Mouse (Mus musculus): Measurements from ENCODE around the gene Prkn. TPM values are rescaled to one million over a fixed set of nuclear protein-coding genes. Genes with fewer than 3 reads are reported as not detected.

Prkn gene
- polyA plus RNA-seq, 1 experiment, result 16.7 TPM

DNA sequence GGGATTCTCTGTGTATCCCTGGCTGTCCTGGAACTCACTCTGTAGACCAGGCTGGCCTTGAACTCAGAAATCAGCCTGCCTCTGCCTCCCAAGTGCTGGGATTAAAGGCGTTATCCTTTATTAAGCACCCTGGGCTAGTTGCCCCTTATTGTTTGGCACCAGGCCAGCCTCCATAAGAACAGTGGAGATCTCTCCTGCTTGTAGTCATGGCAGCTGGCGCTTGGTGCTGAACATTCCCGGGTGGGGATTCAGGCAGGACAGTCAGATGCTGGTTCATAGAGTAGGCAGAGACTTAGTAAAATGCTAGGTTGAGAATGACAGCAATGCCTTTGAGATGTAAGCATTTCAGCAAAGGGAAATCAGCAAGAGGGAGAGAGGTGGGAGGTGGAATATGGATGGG lies 786.1 kb downstream of the Prkn start:
- Histone ChIP-seq H3K4me1 (ENCODE audit: control insufficient read depth, insufficient read depth, low read length) (no peaks in the 10 kb centered on the region), H3K27ac (ENCODE audit: insufficient read depth, low read length) (no peak overlapping the region), H3K27me3 (ENCODE audit: control insufficient read depth, insufficient read depth, low read length) (no peaks in the 10 kb centered on the region), H3K4me3 (replicated peaks; ENCODE audit: insufficient read depth, low read depth, low read length) (no peak overlapping the region)
- WGBS, result 71% methylated on average over 3 of the region's 3 CpGs
- TF ChIP-seq CTCF (IDR thresholded peaks at IDR 0.05; ENCODE audit: borderline replicate concordance, insufficient read depth, low read depth, low read length), result no peak
- TF ChIP-seq POLR2A (IDR thresholded peaks at IDR 0.05; ENCODE audit: borderline replicate concordance, insufficient read depth, low read length), result no peak
- DNase-seq, result no peak

DNA sequence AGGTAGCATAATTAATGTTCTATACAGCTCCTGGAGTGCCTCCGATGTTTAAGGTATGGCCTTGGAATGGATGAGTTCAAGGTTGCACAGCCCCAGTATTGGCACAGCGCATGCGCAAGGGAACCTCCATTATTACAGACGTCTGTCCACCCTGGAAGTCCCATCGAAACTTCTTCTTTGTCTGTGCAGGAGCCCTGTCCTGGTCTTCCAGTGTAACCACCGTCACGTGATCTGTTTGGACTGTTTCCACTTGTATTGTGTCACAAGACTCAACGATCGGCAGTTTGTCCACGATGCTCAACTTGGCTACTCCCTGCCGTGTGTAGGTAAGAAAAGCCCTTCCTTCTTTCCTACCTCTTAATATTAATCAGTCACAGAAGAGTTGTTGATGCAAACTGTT lies 794.9 kb downstream of the Prkn start:
- no peaks in the 10 kb centered on the region for H3K4me1 ChIP-seq (ENCODE audit: control insufficient read depth, insufficient read depth, low read length)
- H3K27ac ChIP-seq (ENCODE audit: insufficient read depth, low read length), result no peak overlapping the region
- no peak for DNase-seq
- no peaks in the 10 kb centered on the region for H3K27me3 ChIP-seq (ENCODE audit: control insufficient read depth, insufficient read depth, low read length)
- H3K4me3 ChIP-seq (replicated peaks; ENCODE audit: insufficient read depth, low read depth, low read length), result no peak overlapping the region
- 91% methylated on average over 11 of the region's 11 CpGs for WGBS
- no peak for TF ChIP-seq POLR2A (IDR thresholded peaks at IDR 0.05; ENCODE audit: borderline replicate concordance, insufficient read depth, low read length)
- TF ChIP-seq CTCF (IDR thresholded peaks at IDR 0.05; ENCODE audit: borderline replicate concordance, insufficient read depth, low read depth, low read length), result no peak

DNA sequence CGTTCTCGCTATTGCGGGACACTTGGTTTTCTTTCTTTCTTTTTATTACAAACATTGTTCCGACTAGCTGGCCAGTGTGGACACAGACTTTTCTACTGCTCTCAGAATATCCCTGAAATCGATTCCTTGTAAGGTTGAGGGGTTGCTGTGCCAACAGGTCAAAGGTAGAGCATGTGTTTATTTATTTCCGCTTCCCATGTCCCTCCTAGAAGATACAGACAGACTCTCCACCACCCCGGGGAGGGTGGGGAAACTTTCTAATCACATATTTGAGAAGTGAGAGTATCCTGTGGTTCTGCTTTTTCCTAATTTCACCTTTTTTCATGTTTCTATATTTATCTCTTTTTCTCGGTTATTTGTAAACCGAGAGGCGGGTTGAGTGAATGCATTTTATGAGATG lies 797.5 kb downstream of the Prkn start:
- no peak overlapping the region for H3K4me3 ChIP-seq (replicated peaks; ENCODE audit: insufficient read depth, low read depth, low read length)

DNA sequence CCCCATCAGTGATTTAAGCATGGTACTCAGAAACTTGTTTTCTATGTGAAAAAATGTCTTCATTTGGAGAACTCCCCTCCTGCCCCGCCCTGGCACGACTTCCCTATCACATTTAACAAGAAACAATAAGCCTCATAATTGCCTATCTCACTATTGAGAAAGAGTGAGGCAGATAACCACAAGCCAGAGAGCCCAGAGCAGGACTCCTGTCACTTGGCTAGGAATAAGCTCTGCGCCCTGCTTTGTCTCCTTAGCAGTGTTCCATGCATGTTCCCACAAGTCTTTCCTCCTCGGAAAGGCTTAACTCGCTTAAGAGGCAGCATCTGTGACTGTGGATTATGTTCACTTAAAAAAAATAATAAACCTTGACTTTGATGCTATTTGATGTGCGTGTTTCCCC lies 798.3 kb downstream of the Prkn start:
- 0 out of 2 replicates have a peak, but pooled peaks cover 3% of the 10 kb centered on the region for H3K4me1 ChIP-seq (ENCODE audit: control insufficient read depth, insufficient read depth, low read length)
- no peak overlapping the region for H3K27ac ChIP-seq (ENCODE audit: insufficient read depth, low read length)
- TF ChIP-seq CTCF (IDR thresholded peaks at IDR 0.05; ENCODE audit: borderline replicate concordance, insufficient read depth, low read depth, low read length), result no peak
- no peak for TF ChIP-seq POLR2A (IDR thresholded peaks at IDR 0.05; ENCODE audit: borderline replicate concordance, insufficient read depth, low read length)
- H3K4me3 ChIP-seq (replicated peaks; ENCODE audit: insufficient read depth, low read depth, low read length), result no peak overlapping the region
- 84% methylated on average over 6 of the region's 6 CpGs for WGBS
- no peak for DNase-seq
- no peaks in the 10 kb centered on the region for H3K27me3 ChIP-seq (ENCODE audit: control insufficient read depth, insufficient read depth, low read length)

More for the DNA sequence above, 797.5 kb downstream of the Prkn start:
- H3K27ac ChIP-seq (ENCODE audit: insufficient read depth, low read length), result no peak overlapping the region
- 87% methylated on average over 10 of the region's 10 CpGs for WGBS
- 0 out of 2 replicates have a peak, but pooled peaks cover 3% of the 10 kb centered on the region for H3K4me1 ChIP-seq (ENCODE audit: control insufficient read depth, insufficient read depth, low read length)
- TF ChIP-seq CTCF (IDR thresholded peaks at IDR 0.05; ENCODE audit: borderline replicate concordance, insufficient read depth, low read depth, low read length) (no peak), POLR2A (IDR thresholded peaks at IDR 0.05; ENCODE audit: borderline replicate concordance, insufficient read depth, low read length) (no peak)
- no peak for DNase-seq
- H3K27me3 ChIP-seq (ENCODE audit: control insufficient read depth, insufficient read depth, low read length), result no peaks in the 10 kb centered on the region

DNA sequence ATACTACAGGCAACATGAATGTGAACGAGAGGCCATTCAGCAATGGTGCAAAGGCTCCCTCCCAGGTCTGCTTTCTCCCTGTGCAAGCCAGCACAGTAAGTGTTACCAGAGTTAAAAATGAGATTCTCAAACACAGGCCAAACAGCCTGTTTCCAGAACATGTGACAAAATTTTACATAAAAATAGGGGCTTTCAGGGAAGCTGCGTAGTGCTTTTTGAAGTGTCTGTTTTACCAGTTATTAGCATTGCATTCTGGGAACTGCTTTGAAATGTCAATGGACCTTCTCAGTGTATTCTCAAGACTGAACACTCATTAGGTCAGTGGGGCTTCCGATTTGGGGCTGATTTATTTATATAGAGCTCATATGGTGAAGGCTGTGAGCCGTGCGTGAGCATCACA lies 799.6 kb downstream of the Prkn start:
- TF ChIP-seq POLR2A (IDR thresholded peaks at IDR 0.05; ENCODE audit: borderline replicate concordance, insufficient read depth, low read length) (no peak), CTCF (IDR thresholded peaks at IDR 0.05; ENCODE audit: borderline replicate concordance, insufficient read depth, low read depth, low read length) (no peak)

DNA sequence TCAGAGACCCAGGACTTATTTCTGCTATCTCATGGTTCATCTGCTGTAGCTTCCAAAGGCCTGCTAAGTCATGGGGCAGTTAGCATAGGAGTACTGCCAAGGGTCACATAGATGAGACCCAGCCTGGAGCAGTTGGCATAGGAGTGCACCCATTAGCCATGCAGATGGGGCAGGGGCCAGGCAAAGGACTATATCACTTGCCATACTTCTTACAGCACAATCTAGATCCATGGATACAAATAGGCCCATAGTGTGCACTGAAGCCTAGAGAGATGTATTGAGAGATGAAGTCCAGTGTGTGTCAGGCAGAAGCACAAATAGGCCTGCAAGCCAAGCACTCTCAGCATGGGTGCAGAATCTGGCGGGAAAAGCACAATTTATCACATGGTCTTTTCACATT lies 802.1 kb downstream of the Prkn start:
- Histone ChIP-seq H3K4me3 (replicated peaks; ENCODE audit: insufficient read depth, low read depth, low read length) (no peak overlapping the region), H3K27me3 (ENCODE audit: control insufficient read depth, insufficient read depth, low read length) (no peaks in the 10 kb centered on the region), H3K4me1 (ENCODE audit: control insufficient read depth, insufficient read depth, low read length) (0 out of 2 replicates have a peak, but pooled peaks cover 3% of the 10 kb centered on the region), H3K27ac (ENCODE audit: insufficient read depth, low read length) (no peak overlapping the region)
- TF ChIP-seq POLR2A (IDR thresholded peaks at IDR 0.05; ENCODE audit: borderline replicate concordance, insufficient read depth, low read length) (no peak), CTCF (IDR thresholded peaks at IDR 0.05; ENCODE audit: borderline replicate concordance, insufficient read depth, low read depth, low read length) (no peak)
- DNase-seq, result no peak
- 29% methylated on average over 1 of the region's 1 CpGs for WGBS

More for the DNA sequence above, 799.6 kb downstream of the Prkn start:
- H3K27ac ChIP-seq (ENCODE audit: insufficient read depth, low read length), result no peak overlapping the region
- H3K27me3 ChIP-seq (ENCODE audit: control insufficient read depth, insufficient read depth, low read length), result no peaks in the 10 kb centered on the region
- no peak for DNase-seq
- H3K4me1 ChIP-seq (ENCODE audit: control insufficient read depth, insufficient read depth, low read length), result 0 out of 2 replicates have a peak, but pooled peaks cover 3% of the 10 kb centered on the region
- no peak overlapping the region for H3K4me3 ChIP-seq (replicated peaks; ENCODE audit: insufficient read depth, low read depth, low read length)
- WGBS, result 92% methylated on average over 5 of the region's 5 CpGs

DNA sequence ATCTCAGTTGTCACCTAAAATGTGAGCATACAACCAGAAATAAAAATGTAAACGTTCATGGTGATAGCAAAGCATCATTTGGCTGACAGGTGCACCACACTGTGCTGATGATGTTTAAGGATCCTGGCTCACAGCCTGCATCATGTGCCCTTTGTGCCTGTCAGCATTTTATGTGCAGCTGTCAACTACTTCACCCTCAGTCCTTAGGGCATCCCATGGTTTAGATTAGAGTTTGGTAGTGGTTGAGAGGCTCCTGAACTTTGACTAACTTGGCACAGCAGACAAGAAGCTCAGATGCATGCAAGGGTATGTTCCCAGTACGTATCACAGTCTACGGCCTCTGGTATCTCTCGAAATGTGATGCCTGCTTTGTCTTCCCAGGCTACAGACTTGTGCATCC lies 803.8 kb downstream of the Prkn start:
- no peak for DNase-seq
- H3K27me3 ChIP-seq (ENCODE audit: control insufficient read depth, insufficient read depth, low read length), result no peaks in the 10 kb centered on the region
- no peak overlapping the region for H3K4me3 ChIP-seq (replicated peaks; ENCODE audit: insufficient read depth, low read depth, low read length)
- no peak overlapping the region for H3K27ac ChIP-seq (ENCODE audit: insufficient read depth, low read length)
- no peak for TF ChIP-seq CTCF (IDR thresholded peaks at IDR 0.05; ENCODE audit: borderline replicate concordance, insufficient read depth, low read depth, low read length)
- TF ChIP-seq POLR2A (IDR thresholded peaks at IDR 0.05; ENCODE audit: borderline replicate concordance, insufficient read depth, low read length), result no peak
- H3K4me1 ChIP-seq (ENCODE audit: control insufficient read depth, insufficient read depth, low read length), result 0 out of 2 replicates have a peak, but pooled peaks cover 3% of the 10 kb centered on the region
- 68% methylated on average over 4 of the region's 4 CpGs for WGBS

DNA sequence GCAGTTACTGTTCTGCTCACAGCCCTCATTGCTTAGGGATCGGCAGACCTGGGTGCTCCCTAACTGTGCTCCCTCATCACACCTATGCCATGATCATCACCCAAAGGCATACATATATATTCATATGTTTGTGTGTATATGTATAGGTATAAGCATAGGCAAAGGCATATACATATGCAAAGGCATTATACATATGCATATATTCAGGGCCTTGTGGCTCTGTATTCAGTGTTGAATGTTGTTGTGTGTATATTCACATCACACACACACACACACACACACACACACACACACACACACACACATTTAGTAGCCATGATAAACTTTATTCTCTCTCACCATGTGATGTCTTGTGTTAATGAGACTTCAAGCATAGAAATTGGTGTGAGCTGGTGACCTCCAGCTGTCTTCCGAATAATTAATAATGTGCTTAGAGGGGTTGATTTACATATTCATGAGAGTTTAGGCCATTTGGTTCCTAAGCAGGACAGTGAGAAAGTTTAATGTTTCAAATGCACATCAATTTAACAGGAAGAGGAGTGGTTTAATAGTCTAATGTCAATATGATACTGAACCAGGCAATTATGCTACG lies 804.8 kb downstream of the Prkn start:
- DNase-seq, result no peak
- Histone ChIP-seq H3K27ac (ENCODE audit: insufficient read depth, low read length) (no peak overlapping the region), H3K4me3 (replicated peaks; ENCODE audit: insufficient read depth, low read depth, low read length) (no peak overlapping the region), H3K4me1 (ENCODE audit: control insufficient read depth, insufficient read depth, low read length) (0 out of 2 replicates have a peak, but pooled peaks cover 3% of the 10 kb centered on the region), H3K27me3 (ENCODE audit: control insufficient read depth, insufficient read depth, low read length) (no peaks in the 10 kb centered on the region)
- 80% methylated on average over 3 of the region's 3 CpGs for WGBS
- no peak for TF ChIP-seq POLR2A (IDR thresholded peaks at IDR 0.05; ENCODE audit: borderline replicate concordance, insufficient read depth, low read length)
- no peak for TF ChIP-seq CTCF (IDR thresholded peaks at IDR 0.05; ENCODE audit: borderline replicate concordance, insufficient read depth, low read depth, low read length)

Data from cerebellum, adult 2 months (tissue).